Mouse (Mus musculus): ENCODE results near the gene Rpl4. TPM values are rescaled to one million over a fixed set of nuclear protein-coding genes. Genes with fewer than 3 reads are reported as not detected.
"Not testable (repeated sequence)": the region's sequence is repeated elsewhere in the genome, so short reads cannot be mapped to it uniquely, and the experiment has no call there.

The Rpl4 gene
- polyA plus RNA-seq, 1 experiment from 2014 or later = 1,162 TPM

DNA sequence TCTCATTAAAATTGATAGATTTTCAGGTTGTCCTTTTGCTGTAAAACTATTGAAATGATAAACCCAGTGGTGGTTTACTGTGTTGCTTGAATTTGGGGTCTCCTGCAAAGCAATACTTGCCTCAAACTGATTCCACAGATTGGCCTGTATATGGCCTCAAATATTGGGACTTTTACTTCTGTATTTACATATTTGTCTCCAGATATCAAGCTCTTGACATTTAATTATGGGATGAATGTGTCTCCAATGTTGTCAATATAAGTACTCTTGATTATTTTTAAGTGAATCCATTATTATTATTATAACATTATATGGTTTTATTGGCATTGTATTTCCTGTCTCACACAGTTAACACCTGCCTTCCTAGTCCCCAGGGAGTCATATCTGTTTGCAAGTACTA lies 1.2 kb downstream of the Rpl4 start:
- peaks cover 32% of the 10 kb centered on the region for H3K36me3 ChIP-seq (ENCODE audit: insufficient read depth, low read length)
- peak overlapping the region; percentile 95 for H3K9ac ChIP-seq (ENCODE audit: low read depth, low read length)
- H3K4me3 ChIP-seq (replicated peaks; ENCODE audit: low read depth, low read length) = peak overlapping the region; percentile 98
- DNase-seq (ENCODE audit: low spot score) (no peak), ATAC-seq (replicated peaks; ENCODE audit: low FRiP score, low read depth) (no peak)
- no peaks in the 10 kb centered on the region for H3K27me3 ChIP-seq (ENCODE audit: insufficient read depth, low read length)
- H3K27ac ChIP-seq = no peak overlapping the region
- peaks cover 3% of the 10 kb centered on the region; the same call in 1 of the 2 replicates for H3K4me1 ChIP-seq (replicated peaks; ENCODE audit: insufficient read depth, low read length)
- peak overlapping the region; percentile 62 for H3K4me2 ChIP-seq (ENCODE audit: low read length)
- TF ChIP-seq CTCF (IDR thresholded peaks at IDR 0.05; ENCODE audit: low read depth) = no peak
- no peaks in the 10 kb centered on the region for H3K9me3 ChIP-seq (replicated peaks; ENCODE audit: low read length)

DNA sequence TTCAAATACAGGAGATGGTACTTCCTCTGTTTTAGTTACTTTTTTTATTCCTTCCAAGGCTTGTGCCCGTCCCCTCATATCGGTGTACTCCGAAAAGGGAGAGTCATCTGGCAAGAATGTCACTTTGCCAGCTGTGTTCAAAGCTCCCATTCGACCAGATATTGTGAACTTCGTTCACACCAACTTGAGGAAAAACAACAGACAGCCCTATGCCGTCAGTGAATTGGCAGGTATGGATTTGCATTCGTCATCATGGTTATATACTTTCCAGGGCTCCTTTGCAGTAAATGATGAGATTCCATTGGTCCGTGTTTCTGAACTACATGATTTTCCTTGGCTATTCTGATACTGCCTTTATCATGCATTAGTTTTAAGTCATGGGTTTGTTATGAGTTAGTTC lies 1.6 kb downstream of the Rpl4 start:
- H3K27ac ChIP-seq = no peak overlapping the region
- H3K9me3 ChIP-seq (replicated peaks; ENCODE audit: low read length) = no peaks in the 10 kb centered on the region
- no peaks in the 10 kb centered on the region for H3K27me3 ChIP-seq (ENCODE audit: insufficient read depth, low read length)
- 0 out of 2 replicates have a peak overlapping the region, but pooled peaks have one; percentile 98 for H3K4me3 ChIP-seq (replicated peaks; ENCODE audit: low read depth, low read length)
- WGBS = 60% methylated on average over 8 of the region's 8 CpGs
- ATAC-seq (replicated peaks; ENCODE audit: low FRiP score, low read depth) (no peak), DNase-seq (ENCODE audit: low spot score) (no peak)
- H3K4me2 ChIP-seq (ENCODE audit: low read length) = peak overlapping the region; percentile 62
- H3K36me3 ChIP-seq (ENCODE audit: insufficient read depth, low read length) = peaks cover 32% of the 10 kb centered on the region
- no peak for TF ChIP-seq CTCF (IDR thresholded peaks at IDR 0.05; ENCODE audit: low read depth)
- H3K9ac ChIP-seq (ENCODE audit: low read depth, low read length) = 0 out of 2 replicates have a peak overlapping the region, but pooled peaks have one; percentile 95
- peaks cover 5% of the 10 kb centered on the region; the same call in 1 of the 2 replicates for H3K4me1 ChIP-seq (replicated peaks; ENCODE audit: insufficient read depth, low read length)

DNA sequence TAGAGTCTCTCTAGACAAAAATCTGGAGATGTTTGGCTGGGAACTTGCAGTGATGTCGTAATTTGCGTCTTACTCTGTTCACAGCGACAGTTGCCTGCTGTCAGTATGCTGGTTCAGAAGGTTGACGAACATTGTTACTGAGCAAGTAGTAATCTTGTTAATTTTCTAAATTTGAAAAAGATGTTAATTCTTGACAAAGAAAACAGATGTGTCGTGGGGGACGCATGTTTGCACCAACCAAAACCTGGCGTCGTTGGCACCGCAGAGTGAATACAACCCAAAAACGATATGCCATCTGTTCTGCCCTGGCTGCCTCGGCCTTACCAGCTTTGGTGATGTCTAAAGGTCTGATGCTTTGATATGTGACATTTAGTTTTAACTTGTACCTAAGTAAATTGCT lies 2.2 kb downstream of the Rpl4 start:
- DNase-seq (ENCODE audit: low spot score) = no peak
- no peak for TF ChIP-seq CTCF (IDR thresholded peaks at IDR 0.05; ENCODE audit: low read depth)
- Histone ChIP-seq H3K36me3 (ENCODE audit: insufficient read depth, low read length) (peaks cover 32% of the 10 kb centered on the region), H3K9ac (ENCODE audit: low read depth, low read length) (no peak overlapping the region), H3K27me3 (ENCODE audit: insufficient read depth, low read length) (no peaks in the 10 kb centered on the region), H3K4me1 (replicated peaks; ENCODE audit: insufficient read depth, low read length) (peaks cover 7% of the 10 kb centered on the region; the same call in 1 of the 2 replicates), H3K27ac (no peak overlapping the region), H3K4me2 (ENCODE audit: low read length) (no peak overlapping the region), H3K9me3 (replicated peaks; ENCODE audit: low read length) (no peaks in the 10 kb centered on the region), H3K4me3 (replicated peaks; ENCODE audit: low read depth, low read length) (no peak overlapping the region)
- no peak for ATAC-seq (replicated peaks; ENCODE audit: low FRiP score, low read depth)
- WGBS = 84% methylated on average over 11 of the region's 11 CpGs

DNA sequence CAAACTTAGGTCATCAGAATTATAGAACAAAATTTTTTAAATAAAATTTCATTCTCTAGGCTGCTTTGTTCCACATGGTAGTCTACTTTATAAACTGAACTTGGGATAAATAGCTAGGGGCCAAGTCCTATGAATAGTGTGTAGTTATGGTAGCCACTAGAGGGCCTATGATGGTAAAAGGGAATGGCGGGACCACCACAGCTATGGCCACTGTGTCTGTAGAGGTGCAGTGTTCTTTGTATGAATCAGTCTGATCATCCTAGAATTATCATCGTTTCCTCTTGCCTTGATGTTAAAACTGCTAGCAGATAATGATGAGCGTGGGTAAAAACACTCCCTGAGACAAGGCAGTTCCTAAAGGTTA lies 5.4 kb downstream of the Rpl4 start:
- peak; percentile 61; the same call in 1 of the 2 replicates for TF ChIP-seq CTCF (IDR thresholded peaks at IDR 0.05; ENCODE audit: low read depth)
- DNase-seq (ENCODE audit: low spot score) (peak; percentile 84), ATAC-seq (replicated peaks; ENCODE audit: low FRiP score, low read depth) (peak; percentile 50; the same call in 1 of the 2 replicates)
- Histone ChIP-seq H3K4me1 (replicated peaks; ENCODE audit: insufficient read depth, low read length) (peaks cover 7% of the 10 kb centered on the region; the same call in 1 of the 2 replicates), H3K9me3 (replicated peaks; ENCODE audit: low read length) (no peaks in the 10 kb centered on the region), H3K4me3 (replicated peaks; ENCODE audit: low read depth, low read length) (peak overlapping the region; percentile 63), H3K27ac (peak overlapping the region; percentile 90), H3K4me2 (ENCODE audit: low read length) (peak overlapping the region; percentile 60), H3K36me3 (ENCODE audit: insufficient read depth, low read length) (peaks cover 42% of the 10 kb centered on the region), H3K9ac (ENCODE audit: low read depth, low read length) (no peak overlapping the region), H3K27me3 (ENCODE audit: insufficient read depth, low read length) (no peaks in the 10 kb centered on the region)
- 46% methylated on average over 3 of the region's 3 CpGs for WGBS

DNA sequence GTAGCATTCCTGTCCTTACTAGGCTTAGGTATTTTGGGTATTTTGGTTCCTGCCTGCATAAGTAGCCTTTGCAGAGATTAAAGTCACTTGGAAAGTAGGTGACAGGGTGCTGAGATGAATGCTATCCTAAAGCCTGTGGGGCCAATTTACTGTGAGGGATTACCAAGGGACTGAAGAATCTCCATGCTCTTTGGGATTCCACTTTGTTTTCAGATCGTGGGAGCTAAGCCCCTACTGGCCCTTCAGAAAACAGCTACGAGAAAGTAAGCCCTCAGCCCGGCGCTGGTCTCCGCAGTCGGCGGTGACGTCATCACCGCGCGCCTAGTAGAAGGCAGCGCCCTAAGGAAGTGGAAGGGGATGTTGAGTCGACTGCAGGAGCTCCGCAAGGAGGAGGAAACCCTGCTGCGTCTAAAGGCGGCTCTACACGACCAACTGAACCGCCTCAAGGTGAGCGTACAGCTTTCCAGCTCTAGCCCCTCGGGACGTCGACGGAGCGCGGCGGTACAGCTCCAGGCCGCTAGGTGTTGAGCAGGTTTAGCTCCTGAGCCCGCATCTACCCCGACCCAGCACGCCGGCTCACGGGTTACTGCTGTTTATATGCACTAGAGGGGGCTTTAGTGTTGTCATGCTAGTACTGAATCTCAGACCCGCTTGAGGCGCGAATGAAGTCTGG lies 5.9 kb downstream of the Rpl4 start, which contains the start of gene Snapc5:
Snapc5 (plus strand) TSS at position 301 of the 673 bp plus-strand sequence.
- H3K9me3 ChIP-seq (replicated peaks; ENCODE audit: low read length) = no peaks in the 10 kb centered on the region
- H3K9ac ChIP-seq (ENCODE audit: low read depth, low read length) = peak within 1 kb of the TSS; percentile 63
- DNase-seq (ENCODE audit: low spot score) (peak; percentile 98), ATAC-seq (replicated peaks; ENCODE audit: low FRiP score, low read depth) (peak; percentile 93)
- H3K27ac ChIP-seq = peak within 1 kb of the TSS; percentile 90
- peak; percentile 77 for TF ChIP-seq CTCF (IDR thresholded peaks at IDR 0.05; ENCODE audit: low read depth)
- peak within 1 kb of the TSS; percentile 60 for H3K4me2 ChIP-seq (ENCODE audit: low read length)
- 0% methylated on average over 35 of the region's 35 CpGs for WGBS
- peaks cover 7% of the 10 kb centered on the region; the same call in 1 of the 2 replicates for H3K4me1 ChIP-seq (replicated peaks; ENCODE audit: insufficient read depth, low read length)
- H3K36me3 ChIP-seq (ENCODE audit: insufficient read depth, low read length) = peaks cover 44% of the 10 kb centered on the region
- H3K4me3 ChIP-seq (replicated peaks; ENCODE audit: low read depth, low read length) = peak within 1 kb of the TSS; percentile 63
- H3K27me3 ChIP-seq (ENCODE audit: insufficient read depth, low read length) = no peaks in the 10 kb centered on the region

DNA sequence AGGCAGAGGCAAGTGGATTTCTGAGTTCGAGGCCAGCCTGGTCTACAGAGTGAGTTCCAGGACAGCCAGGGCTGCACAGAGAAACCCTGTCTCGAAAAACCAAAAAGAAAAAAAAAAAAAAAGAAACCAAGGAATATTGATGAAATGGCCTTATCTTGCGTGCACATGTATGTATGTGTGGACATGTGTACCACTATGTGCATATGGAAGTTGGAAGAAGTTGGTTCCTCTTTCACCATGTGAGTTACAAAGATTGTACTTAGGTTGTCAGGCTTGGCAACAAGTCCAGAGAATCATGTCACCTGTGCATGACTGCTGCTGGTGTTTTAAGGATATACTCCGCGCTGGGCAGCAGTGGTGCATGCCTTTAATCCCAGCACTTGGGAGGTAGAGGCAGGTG lies 10.1 kb downstream of the Rpl4 start:
- H3K27me3 ChIP-seq (ENCODE audit: insufficient read depth, low read length); H3K9me3 ChIP-seq (replicated peaks; ENCODE audit: low read length); DNase-seq (ENCODE audit: low spot score); H3K4me1 ChIP-seq (replicated peaks; ENCODE audit: insufficient read depth, low read length); ATAC-seq (replicated peaks; ENCODE audit: low FRiP score, low read depth); H3K4me3 ChIP-seq (replicated peaks; ENCODE audit: low read depth, low read length); H3K9ac ChIP-seq (ENCODE audit: low read depth, low read length); H3K27ac ChIP-seq; H3K4me2 ChIP-seq (ENCODE audit: low read length): not testable (repeated sequence)
- H3K36me3 ChIP-seq (ENCODE audit: insufficient read depth, low read length) = peaks cover 27% of the 10 kb centered on the region
- WGBS = 93% methylated on average over 5 of the region's 5 CpGs
